Mouse (Mus musculus): ENCODE data around the gene Rhoj.

DNA sequence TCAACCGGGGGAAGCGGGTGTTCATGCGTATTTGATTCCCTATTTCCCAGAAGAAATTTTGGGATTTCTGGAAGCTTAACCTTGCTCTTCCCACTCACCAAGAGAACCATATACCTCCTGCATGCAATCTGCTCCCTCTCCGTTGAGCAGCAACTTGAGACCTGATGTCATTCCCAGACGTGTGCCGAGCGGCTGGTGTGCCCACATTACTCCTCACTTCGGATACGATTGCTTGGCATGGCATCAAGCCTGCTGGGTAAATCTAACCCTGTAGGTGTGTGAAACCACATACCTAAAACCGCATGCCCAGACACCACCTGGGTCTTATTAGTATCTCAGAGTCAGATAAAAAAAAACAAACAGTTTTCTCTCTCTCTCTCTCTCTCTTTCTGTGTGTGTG is 66.3 kb downstream of the Rhoj start:
- TF ChIP-seq POLR2A (IDR thresholded peaks at IDR 0.05; ENCODE audit: control insufficient read depth, extremely low read depth, insufficient read depth, low read length, poor library complexity) (no peak), CTCF (IDR thresholded peaks at IDR 0.05; ENCODE audit: borderline replicate concordance, control insufficient read depth, extremely low read depth, insufficient read depth, low read length, poor library complexity) (no peak)

Data from thymus, adult 2 months (tissue).